Mouse (Mus musculus) CD4-positive, CD25-positive, alpha-beta regulatory T cell, adult 4 months (primary cell): ENCODE measurements around the gene Mapkapk2. TPM values are rescaled to one million over a fixed set of nuclear protein-coding genes. Genes with fewer than 3 reads are reported as not detected.

Experiments
- ATAC-seq: one replicate; pipeline ENCODE4 v1.8.0; 2017
- polyA plus RNA-seq, 2 experiments: library from polyadenylated mRNA; unstranded; fragments of 100-300 nt; shearing (Covaris generic); gene quantifications; one replicate each; pipeline ENCODE4 v1.2.1; 2017

Gene Mapkapk2
- polyA plus RNA-seq, 2 experiments from 2014 or later: 5.6 to 10.9 TPM

- peak; percentile 75 for ATAC-seq
Observed at GRCm38 (mm10) chr1:131110525-131111106, 13.0 kb upstream of the Mapkapk2 start.

- ATAC-seq: no peak
Observed at GRCm38 (mm10) chr1:131107575-131108308, 10.1 kb upstream of the Mapkapk2 start.

DNA sequence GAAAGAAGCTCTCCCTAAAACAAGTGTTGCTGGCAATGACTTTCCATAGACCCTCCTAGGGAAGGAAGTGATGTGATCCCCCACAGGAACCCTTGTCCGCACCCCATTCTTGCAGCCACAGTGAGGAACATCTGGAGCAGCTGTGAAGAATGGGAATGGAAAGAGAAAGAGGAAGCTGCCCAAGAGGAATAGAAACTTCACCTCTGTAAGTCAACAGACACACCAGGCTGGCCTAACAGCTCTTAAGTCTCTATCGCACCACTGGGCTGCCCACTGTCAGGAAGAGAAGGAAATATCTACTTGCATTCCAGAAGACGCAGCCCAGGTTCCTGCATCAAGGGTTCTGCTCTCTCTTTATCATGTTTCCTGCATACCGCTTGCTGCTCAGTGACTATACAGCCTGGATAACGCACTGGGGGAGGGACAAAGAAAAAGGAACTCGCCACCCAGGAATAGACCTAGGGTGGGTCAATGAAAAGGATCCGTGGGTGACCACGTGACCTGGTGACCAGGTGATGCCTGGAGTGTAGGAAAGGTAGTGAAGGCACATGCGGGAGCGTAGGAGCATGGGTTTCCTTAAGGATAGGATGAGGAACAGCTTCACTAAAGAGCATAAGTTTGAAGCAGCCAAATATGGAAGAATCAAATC, 6.3 kb upstream of the Mapkapk2 start:
- ATAC-seq: no peak

DNA sequence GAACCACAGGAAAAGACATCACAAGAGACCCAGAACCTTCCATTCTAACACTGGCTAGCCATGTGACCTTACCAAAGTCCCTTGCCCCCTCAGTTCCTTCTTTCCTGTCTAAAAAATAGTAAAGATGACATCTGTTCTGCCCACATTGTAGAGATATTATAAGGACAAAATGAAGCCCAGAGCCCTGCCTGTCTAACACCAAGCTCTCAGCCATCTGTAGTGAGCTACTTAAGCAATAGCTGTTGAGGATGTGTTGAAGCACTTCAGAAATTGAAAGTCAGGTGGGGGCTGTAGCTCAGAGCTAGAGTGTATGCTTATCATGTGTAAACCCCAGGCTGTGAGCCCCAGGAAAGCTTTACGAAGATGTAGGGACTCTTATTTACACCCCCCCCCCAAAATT, 3.2 kb upstream of the Mapkapk2 start:
- no peak for ATAC-seq

DNA sequence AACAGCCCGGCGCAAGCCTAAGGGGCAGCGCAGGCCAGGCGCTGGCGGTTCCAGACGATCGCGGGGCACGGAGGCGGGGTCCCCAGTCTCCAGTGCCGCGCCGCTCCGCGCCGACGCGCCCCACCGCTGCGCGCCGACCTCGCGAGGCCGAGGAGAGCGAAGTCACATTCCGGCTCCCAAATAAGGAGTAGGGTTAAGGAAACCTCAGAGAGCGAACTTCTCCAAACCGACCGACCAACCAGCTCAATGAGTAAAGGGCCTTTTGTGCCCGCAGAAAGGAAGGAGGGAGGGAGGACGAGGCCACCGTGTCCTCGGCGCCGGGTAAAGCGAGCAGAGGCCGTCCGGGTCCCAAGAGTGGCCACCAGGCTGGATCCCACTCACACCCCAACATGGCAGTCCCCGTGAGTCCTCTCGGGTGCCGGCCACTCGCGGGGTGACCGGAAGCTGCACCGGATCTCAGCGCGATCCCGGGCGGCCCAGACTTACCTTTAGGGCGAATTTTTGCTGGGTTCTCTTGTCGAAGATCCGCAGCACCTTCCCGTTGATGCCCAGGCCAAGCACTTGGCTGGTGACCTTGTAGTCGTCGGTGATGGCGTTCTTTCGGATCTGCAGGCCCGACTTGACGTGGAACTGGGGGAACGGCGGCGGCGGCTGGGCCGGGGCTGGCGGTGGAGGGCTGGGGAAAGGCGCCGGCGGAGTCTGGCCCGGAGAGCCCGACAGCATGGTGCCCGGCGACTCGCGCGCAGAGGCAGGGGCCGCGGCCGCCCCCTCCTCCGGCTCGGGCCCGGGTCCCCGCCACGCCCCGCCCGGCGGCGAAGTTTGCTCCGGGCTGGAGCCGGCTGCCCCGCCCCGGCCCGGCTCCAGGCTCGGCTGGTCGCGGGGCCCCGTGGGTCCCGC, 575 bp downstream of the Mapkapk2 start:
- ATAC-seq: peak; percentile 44

- peak; percentile 65 for ATAC-seq
Observed at GRCm38 (mm10) chr1:131096132-131096695, 1.4 kb downstream of the Mapkapk2 start.

DNA sequence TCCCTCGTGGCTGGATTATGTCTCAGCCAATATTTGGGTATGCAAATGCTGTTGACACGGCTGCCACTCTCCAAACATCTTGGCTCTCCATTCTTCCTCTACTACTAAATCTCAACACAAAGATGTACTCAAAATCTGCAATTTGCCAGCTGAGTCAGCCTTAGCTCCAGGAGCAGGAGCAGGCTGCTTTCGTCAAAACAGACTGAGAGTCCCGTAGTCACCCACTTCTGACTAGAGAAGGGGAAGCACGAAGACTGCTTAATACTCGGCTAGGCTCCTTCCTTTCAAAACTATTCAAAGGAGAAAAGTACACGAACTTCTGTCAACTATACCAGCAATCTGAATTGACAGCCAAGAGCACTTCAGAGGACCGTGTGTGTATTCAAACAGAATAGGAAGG, 2.1 kb downstream of the Mapkapk2 start:
- ATAC-seq: no peak

DNA sequence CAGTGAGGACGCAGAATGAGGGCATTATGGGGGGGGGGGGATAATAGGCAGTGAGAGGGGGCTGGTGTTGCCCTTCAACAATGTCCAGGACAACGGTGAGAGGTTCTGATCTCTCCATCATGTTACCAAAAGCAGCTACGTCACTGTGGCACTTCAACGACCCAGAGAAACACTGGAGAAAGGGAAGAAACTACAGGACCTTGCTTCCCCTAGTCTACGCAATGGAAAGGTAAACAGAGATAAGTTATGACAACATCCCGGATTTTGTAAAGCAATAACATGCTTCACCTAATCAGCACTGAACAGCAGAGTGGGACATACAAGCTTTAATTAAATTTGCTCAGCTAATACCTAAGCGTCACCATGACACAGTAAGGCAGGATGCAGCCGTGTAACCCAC, 3.7 kb downstream of the Mapkapk2 start:
- no peak for ATAC-seq

DNA sequence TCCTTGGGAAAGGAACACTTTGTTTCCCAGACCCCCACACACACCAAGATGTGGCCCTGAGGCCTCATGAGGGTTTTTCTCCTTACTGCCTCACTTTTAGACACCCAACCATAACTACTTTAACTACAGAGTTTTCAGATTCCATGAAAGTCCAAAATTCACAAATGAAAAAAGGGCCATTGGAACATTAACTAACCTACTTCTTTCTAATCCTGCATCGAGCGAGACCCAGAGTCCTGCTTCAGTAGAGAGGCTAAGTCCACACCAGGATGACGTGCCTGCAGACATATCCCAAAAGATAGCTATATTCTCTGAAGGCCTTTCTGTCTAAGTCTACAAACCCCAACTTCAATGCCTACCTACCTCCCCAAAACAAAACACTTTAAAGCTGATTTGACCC, 4.8 kb downstream of the Mapkapk2 start:
- no peak for ATAC-seq

- no peak for ATAC-seq
Observed at GRCm38 (mm10) chr1:131092173-131092572, 5.5 kb downstream of the Mapkapk2 start.

- no peak for ATAC-seq
Observed at GRCm38 (mm10) chr1:131091481-131091880, 6.1 kb downstream of the Mapkapk2 start.

- ATAC-seq: no peak
Observed at GRCm38 (mm10) chr1:131090877-131091276, 6.7 kb downstream of the Mapkapk2 start.

- no peak for ATAC-seq
Observed at GRCm38 (mm10) chr1:131090261-131090660, 7.4 kb downstream of the Mapkapk2 start.

DNA sequence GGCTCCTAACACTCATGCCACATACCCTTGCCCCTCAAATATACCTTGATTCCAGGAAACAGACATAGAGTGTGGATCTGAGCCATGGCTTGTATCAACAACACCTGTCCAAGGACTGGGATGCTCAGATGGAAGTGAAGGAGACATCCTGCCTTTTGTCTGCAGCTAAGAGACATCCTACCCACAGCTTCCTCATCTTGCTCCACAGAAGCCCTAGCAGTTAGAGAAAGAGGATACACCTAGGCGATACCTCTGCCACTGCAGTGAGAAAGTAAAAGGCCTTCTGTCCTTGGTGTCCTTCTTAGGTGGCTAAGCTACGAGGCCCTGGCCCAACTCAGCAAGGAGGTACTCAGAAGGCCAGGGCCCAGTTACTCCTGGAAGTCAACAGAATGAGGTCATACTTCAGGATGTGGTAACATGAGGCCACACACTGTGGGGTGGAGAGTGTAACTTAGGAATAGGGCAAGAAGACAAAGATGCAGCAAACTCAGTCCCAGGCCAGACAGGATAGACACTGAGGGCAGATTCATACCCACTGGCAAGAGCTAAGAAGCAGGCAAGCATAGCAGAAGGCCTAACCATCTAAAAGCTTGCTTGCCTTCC, 8.0 kb downstream of the Mapkapk2 start:
- ATAC-seq: peak; percentile 67

- ATAC-seq: no peak
Observed at GRCm38 (mm10) chr1:131088547-131088946, 9.1 kb downstream of the Mapkapk2 start.

GRCm38 (mm10) chr1:131086907-131087306, 10.7 kb downstream of the Mapkapk2 start:
- no peak for ATAC-seq

DNA sequence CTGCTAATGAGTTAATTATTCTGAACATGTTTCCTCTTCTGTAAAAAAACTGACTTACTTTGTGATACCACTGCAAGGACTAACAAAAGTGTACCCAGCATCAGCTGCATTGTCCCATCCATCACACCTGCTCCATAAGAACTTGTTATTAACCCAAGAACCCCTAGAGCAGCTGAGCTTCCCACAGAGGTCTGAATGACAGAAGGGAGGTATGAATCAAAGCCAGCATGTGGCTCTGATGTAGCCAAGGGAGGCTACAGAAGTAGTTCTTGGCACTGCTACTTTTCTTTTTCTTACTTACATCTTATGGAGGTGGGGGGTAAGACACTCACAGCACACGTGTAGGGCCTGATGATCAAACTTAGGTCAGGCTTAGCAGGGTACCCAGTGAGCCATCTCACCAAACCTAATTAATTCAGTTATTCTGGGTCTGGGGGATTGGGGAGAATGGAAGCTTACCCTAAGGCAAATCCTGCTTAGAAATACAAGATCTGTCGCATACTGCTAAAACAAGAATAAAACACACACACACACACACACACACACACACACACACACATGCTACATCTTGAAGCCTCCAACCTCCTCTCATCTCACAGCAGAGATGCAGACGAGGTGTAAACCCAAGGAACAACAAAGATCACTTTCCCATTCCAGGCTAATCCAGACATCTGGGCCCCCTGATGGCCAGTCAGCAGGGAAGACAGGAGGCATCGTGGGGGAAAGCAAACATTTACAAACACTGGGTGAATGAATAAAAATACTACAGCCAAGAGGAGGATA, 11.5 kb downstream of the Mapkapk2 start:
- ATAC-seq: no peak

DNA sequence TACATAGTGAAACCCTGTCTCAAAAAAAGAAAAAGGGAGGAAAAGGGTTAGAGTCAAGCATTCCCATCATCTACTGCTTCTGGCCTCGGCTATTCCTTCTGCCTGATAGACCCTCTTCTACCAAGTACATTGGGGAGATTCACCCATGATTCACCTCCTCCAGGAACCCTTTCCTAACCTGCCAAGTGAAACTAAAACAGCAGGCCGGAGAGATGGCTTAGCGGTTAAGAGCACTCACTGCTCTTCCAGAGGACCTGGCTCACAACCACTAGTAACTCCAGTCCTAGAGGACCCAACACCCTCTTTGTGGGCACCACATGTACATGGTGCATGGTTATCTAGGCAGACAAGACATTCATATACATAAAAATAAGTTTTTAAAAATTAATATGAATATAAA, 12.4 kb downstream of the Mapkapk2 start:
- no peak for ATAC-seq

GRCm38 (mm10) chr1:131084289-131084688, 13.3 kb downstream of the Mapkapk2 start:
- ATAC-seq: no peak

GRCm38 (mm10) chr1:131083609-131084008, 14.0 kb downstream of the Mapkapk2 start:
- no peak for ATAC-seq

DNA sequence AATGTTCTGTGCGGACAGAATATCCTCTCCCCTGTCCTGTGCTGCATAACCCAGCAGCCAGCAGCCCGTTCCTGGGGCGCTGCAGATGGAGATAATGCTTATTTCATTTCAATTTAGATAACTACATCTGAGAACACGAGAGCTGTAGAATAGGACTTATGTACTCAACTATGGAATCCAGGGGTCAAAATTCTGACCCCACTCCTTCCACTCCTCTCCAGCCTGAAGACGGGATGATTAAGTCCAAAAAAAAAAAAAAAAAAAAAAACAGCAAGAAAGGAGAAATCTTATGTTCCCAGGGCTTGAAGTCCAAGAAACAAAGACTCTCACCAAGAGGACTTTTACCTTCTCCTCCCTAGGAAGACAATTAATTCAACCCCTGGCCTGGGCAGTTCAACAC, 14.5 kb downstream of the Mapkapk2 start:
- no peak for ATAC-seq
